Mouse (Mus musculus): ENCODE results near the gene Rhbdl1.
"Not testable (repeated sequence)": the region's sequence is repeated elsewhere in the genome, so short reads cannot be mapped to it uniquely, and the experiment has no call there.

Rhbdl1 gene

GRCm38 (mm10) chr17:25871566-25871965, 34.5 kb upstream of the Rhbdl1 start:
- not testable (repeated sequence) for DNase-seq

- peak in 1 of 2 experiments; percentile 3 for DNase-seq
Measured at GRCm38 (mm10) chr17:25869954-25870353, 32.9 kb upstream of the Rhbdl1 start.

- DNase-seq, result peak in 1 of 2 experiments; percentile 12
Measured at GRCm38 (mm10) chr17:25869498-25869897, 32.4 kb upstream of the Rhbdl1 start.

GRCm38 (mm10) chr17:25868601-25869191, 31.6 kb upstream of the Rhbdl1 start, which contains the start of gene Mcrip2:
TSS of gene Mcrip2 (minus strand) at chr17:25868764.
- DNase-seq, result peak; percentile 86 to 88

- DNase-seq, result peak in 1 of 2 experiments; percentile 66
Measured at GRCm38 (mm10) chr17:25867836-25868600, 30.9 kb upstream of the Rhbdl1 start.

GRCm38 (mm10) chr17:25867509-25867835, 30.4 kb upstream of the Rhbdl1 start:
- DNase-seq, result no peak

- DNase-seq, result peak in 1 of 2 experiments; percentile 9
Measured at GRCm38 (mm10) chr17:25866172-25866571, 29.1 kb upstream of the Rhbdl1 start.

- peak in 1 of 2 experiments; percentile 20 for DNase-seq
Measured at GRCm38 (mm10) chr17:25865288-25865687, 28.2 kb upstream of the Rhbdl1 start.

GRCm38 (mm10) chr17:25864311-25864710, 27.2 kb upstream of the Rhbdl1 start:
- no peak for DNase-seq

- no peak for DNase-seq
Measured at GRCm38 (mm10) chr17:25863681-25864080, 26.6 kb upstream of the Rhbdl1 start.

- DNase-seq, result no peak
Measured at GRCm38 (mm10) chr17:25861704-25862612, 24.9 kb upstream of the Rhbdl1 start.

- peak; percentile 92 to 93 for DNase-seq
Measured at GRCm38 (mm10) chr17:25860832-25861703, 24.0 kb upstream of the Rhbdl1 start, which contains the start of gene Wdr90. TSS of gene Wdr90 (minus strand) at chr17:25861501.

GRCm38 (mm10) chr17:25860229-25860628, 23.1 kb upstream of the Rhbdl1 start:
- no peak for DNase-seq

GRCm38 (mm10) chr17:25844396-25844901, 7.4 kb upstream of the Rhbdl1 start, which contains the start of gene Rhot2:
TSS of gene Rhot2 (minus strand) at chr17:25844851.
- peak; percentile 92 to 96 for DNase-seq

GRCm38 (mm10) chr17:25843636-25844395, 6.7 kb upstream of the Rhbdl1 start:
- DNase-seq, result peak in 1 of 2 experiments; percentile 66

- no peak for DNase-seq
Measured at GRCm38 (mm10) chr17:25843122-25843521, 6.0 kb upstream of the Rhbdl1 start.

- DNase-seq, result no peak
Measured at GRCm38 (mm10) chr17:25842509-25842908, 5.4 kb upstream of the Rhbdl1 start.

GRCm38 (mm10) chr17:25841117-25841880, 4.2 kb upstream of the Rhbdl1 start, which contains the start of gene Gm20683:
TSS of gene Gm20683 (minus strand) at chr17:25841763.
- DNase-seq, result no peak

GRCm38 (mm10) chr17:25840519-25840918, 3.4 kb upstream of the Rhbdl1 start:
- no peak for DNase-seq

Data from cerebellum, postnatal 25 days (tissue).